Mouse (Mus musculus): Measurements from ENCODE around the gene Nos3.

Nos3 gene

DNA sequence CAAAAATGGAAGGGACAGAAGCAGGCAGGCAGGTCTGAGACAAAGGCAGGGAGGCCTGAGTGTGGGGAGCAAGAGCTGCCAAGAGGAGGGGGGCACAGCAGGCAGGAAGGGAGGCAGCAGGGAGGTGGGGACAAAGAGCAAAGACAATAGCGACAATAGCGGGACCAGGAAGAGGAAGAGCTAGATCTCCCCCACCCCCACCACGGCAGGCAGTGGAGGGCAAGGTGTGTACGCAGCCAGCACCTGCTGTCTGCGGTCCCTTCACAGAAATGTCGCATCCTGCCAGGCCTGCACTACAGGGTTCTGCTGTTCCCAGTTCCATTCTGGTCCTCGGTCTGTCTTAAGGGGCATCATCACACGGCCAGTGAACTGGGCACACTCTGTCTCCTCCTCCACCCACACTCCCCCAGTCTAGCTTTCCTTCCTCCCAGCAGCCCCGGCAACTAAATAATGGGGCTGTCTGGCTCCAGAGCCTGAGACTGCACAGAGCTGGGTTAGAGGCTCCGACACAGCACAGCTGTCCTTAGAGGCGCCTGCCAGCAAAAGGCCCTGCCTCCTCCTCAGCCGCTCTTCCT, 20.0 kb upstream of the Nos3 start:
- in situ Hi-C loops (cut with MboI, MseI), result no loop called here

DNA sequence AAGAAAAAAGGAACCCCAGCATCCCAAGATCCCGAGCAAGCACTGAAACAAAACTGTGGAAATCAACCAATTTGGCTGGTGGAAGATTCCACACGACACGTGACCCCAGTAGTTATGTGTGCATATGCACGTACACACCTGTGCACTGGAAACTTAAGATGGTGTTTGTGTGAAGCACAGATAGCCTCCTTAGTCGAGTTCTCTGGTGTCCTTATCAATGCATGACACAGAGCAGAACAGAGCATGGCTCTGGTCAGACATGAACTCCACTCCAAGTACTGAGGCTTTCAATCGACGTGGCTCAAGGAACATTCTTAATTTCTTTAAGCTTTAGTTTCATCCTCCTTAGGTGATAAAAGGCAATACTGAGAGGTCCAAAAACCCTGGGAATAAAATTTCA, 18.3 kb upstream of the Nos3 start:
- in situ Hi-C loops (cut with MboI, MseI), result no loop called here

GRCm38 (mm10) chr5:24347186-24347875, 17.3 kb upstream of the Nos3 start:
- in situ Hi-C loops (cut with MboI, MseI), result no loop called here

- in situ Hi-C loops (cut with MboI, MseI), result no loop called here
These were observed 16.5 kb upstream of the Nos3 start for GRCm38 (mm10) chr5:24348128-24348527.

- in situ Hi-C loops (cut with MboI, MseI), result no loop called here
These were observed 16.1 kb upstream of the Nos3 start for GRCm38 (mm10) chr5:24348546-24348945.

DNA sequence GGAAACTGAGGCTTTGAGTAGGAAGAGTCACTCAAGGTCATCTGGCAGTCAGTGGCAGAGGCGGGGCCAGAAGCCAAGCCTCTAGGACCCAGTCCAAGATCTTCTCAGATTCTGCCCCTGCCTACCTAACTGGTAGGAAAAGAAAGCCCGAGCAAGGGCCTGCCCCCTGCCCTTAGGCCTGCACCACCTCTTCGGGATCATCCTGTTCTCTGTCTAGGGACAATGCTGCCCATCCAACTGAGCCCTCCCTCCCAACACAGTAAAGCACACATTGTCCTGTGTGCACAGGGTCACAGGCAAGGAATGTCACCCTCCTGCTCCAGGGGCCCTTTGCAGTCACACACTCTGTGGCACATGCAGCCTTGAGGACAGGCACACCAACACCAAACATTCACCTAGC, 14.5 kb upstream of the Nos3 start:
- in situ Hi-C loops (cut with MboI, MseI), result no loop called here

- in situ Hi-C loops (cut with MboI, MseI), result no loop called here
These were observed 13.9 kb upstream of the Nos3 start for GRCm38 (mm10) chr5:24350531-24351250.

- in situ Hi-C loops (cut with MboI, MseI), result no loop called here
These were observed 13.3 kb upstream of the Nos3 start, which contains the start of gene Kcnh2 for GRCm38 (mm10) chr5:24351278-24351677. TSS of gene Kcnh2 (minus strand) at chr5:24351604.

DNA sequence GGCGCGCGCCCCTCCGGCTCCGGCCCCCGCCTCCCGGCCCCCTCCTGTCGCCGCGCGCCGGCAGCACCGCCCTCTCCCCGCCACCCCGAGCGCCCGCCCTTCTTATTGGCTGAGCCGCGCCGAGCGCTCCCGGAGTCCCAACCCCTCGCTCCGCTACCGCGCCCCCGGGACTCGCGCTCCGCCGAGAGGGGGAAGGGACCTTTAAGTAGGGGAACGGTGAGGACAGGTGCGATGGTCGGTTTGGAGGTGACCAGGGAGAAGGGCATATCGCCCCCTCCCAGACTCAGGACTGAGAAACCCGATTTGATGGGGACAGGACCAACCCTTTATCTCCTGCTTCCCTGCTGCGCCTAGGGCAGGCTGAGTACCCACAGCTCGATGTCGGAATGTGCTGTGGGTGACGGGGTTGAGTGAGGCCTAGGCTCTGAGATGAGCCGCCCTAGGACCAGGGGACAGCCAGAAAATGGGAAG, 12.9 kb upstream of the Nos3 start:
- in situ Hi-C loops (cut with MboI, MseI), result no loop called here

DNA sequence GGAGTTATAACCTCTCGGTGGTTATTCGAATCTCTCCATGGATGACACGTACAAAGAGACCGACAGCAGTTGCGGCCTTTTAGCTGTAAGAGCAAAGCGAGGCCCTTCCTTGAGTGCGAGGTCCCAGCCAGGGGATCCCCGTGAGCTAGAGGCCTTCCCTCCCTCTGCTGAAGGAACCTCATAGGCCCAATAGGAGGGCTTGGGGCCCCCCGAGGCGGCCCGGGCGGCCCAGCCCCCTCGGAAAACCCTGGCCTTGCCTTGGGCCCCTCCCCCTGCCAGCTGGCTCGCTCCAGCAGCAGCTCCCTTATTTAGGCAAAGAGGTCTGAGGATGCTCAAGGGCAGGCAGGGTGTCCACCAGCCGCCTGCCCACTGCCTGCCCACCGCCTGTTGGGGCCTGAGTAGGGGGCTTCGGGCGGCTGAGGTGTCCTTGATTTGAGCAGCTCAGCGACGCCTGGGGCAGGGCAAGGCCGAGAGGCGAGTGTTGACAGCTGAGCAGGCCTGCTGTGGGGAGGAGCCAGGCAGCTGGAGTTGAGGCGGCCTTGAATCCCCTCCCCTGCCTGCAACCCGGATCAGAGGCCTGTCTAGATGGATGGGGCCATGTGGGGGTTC, 12.3 kb upstream of the Nos3 start:
- in situ Hi-C loops (cut with MboI, MseI), result no loop called here

- in situ Hi-C loops (cut with MboI, MseI), result no loop called here
These were observed 11.3 kb upstream of the Nos3 start for GRCm38 (mm10) chr5:24353327-24353726.

GRCm38 (mm10) chr5:24356764-24357163, 7.8 kb upstream of the Nos3 start:
- in situ Hi-C loops (cut with MboI, MseI), result no loop called here

- in situ Hi-C loops (cut with MboI, MseI), result no loop called here
These were observed 7.1 kb upstream of the Nos3 start for GRCm38 (mm10) chr5:24357461-24357860.

DNA sequence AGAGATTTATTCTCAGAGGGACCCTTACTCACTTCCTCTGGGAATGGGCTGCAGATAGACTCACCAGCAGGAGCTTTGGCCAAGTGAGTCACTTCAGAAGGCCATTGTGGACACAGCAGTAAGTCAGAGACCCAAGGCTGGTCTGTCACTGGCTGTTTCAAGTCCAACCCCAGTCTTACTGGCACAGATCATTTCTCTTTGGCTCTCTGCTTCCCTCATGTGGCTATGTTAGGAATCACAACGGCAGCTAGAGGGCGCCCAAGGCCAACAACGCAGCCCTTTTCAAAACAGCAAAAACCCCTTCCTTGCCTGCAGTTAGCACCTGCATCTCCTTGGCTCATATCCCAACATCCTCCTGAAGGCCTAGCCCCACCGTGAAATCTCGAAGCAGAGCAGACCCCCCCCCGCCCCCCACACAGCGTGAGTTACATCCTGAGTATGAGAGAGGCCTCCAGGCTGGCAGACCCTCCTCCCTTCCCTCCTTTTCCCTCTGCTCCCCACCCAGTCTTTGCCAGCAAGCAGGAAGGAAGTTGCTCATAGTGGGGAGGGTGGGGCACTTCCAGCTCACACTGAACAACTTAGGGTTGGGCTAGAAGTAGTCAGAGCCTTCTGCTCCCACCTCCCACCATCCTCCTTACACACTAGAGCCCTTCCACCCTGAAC, 3.7 kb upstream of the Nos3 start:
- in situ Hi-C loops (cut with MboI, MseI), result loop anchor here (5.0 kb wide), 1 partner anchor 99 kb away; no protein-coding TSS in a partner anchor

- in situ Hi-C loops (cut with MboI, MseI), result loop anchor here (5.0 kb wide), 1 partner anchor 101 kb away; no protein-coding TSS in a partner anchor
These were observed 1.1 kb upstream of the Nos3 start for GRCm38 (mm10) chr5:24363467-24363866.

GRCm38 (mm10) chr5:24364061-24364460, 549 bp upstream of the Nos3 start:
- in situ Hi-C loops (cut with MboI, MseI), result loop anchor here (5.0 kb wide), 1 partner anchor 102 kb away; no protein-coding TSS in a partner anchor

GRCm38 (mm10) chr5:24364963-24365362, 353 bp downstream of the Nos3 start:
- in situ Hi-C loops (cut with MboI, MseI), result loop anchor here (5.0 kb wide), 1 partner anchor 103 kb away; no protein-coding TSS in a partner anchor

DNA sequence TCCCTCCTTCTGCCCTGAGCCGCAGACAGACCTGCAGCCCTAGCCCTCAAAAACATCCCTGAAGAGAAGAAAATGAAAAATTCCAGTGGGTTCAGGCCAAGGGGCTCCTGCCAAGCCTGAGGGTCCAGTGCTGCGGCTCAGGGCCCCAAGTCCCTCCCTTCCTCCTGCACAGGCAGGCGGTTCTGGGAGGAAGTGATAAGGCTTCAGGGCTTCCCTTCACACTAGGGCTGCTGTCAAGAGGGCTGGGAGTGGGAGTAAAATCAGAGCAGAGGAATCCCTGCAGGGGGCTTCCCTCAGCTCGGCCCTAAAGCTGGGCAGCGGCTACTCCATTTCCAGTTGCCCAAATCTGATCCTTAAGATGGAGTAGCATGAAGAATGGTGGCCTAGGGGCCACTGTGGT, 918 bp downstream of the Nos3 start:
- in situ Hi-C loops (cut with MboI, MseI), result no loop called here

GRCm38 (mm10) chr5:24366426-24366825, 1.8 kb downstream of the Nos3 start:
- in situ Hi-C loops (cut with MboI, MseI), result no loop called here

GRCm38 (mm10) chr5:24369767-24370166, 5.2 kb downstream of the Nos3 start:
- in situ Hi-C loops (cut with MboI, MseI), result no loop called here

GRCm38 (mm10) chr5:24373807-24374206, 9.2 kb downstream of the Nos3 start:
- in situ Hi-C loops (cut with MboI, MseI), result no loop called here

- in situ Hi-C loops (cut with MboI, MseI), result no loop called here
These were observed 9.6 kb downstream of the Nos3 start for GRCm38 (mm10) chr5:24374216-24374615.

Data from T-helper 1 cell (primary cell).